Mouse (Mus musculus): ENCODE measurements at regions not wholly inside any gene's neighbourhood (a gene's known extent, or its start where the extent isn't known, plus 50 kb on each side); places are given as distances from the start of the nearest gene placed in this dataset.

DNA sequence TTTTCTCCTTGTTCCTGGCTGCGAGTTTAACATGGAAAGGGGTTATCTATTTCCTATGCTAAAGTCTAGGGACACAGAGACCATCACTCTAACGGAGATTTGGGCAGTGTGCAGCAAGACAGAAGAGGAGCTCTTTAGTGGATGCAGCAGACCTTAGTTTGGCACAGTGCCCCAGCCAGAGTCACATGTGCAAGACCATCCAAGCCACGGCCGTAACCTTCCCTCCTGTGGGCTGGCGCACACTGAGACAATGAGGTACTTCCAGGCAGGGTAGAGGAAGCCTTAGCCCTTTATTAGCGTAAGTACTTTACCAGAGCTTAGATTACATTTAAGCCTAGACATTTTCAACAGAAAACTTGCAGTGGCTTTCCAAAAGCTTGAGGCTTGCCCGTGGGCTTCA is 336.4 kb downstream of the Nuak1 start:
- DNase-seq (ENCODE audit: low read depth in 1 of 2, low spot score in 2 of 2): no peak
- H3K4me1 ChIP-seq (ENCODE audit: control insufficient read depth, insufficient read depth, insufficient read length): no peaks in the 10 kb centered on the region
- 79% methylated on average over 7 of the region's 7 CpGs for WGBS

DNA sequence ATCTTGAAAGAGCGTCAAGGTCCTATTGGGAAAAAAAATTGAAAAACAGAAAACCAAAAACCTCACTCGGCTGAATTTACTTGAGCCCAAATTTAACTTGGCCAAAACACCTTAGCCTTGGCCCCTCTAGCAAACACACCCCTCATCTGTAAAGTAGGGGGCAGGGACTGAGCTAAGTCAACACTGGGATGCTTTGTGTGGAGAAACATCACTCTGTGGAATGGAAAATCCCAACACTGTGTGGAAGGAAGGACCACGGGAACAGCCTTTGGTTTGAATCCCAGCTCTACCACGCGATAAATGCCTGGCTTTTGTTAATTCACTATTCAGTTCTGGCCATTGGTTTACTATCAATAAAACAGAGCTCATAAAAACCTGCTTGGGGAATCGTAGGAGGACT is 335.8 kb downstream of the Nuak1 start:
- Histone ChIP-seq H3K36me3 (ENCODE audit: control insufficient read depth, insufficient read depth, low read length) (no peaks in the 10 kb centered on the region), H3K4me3 (ENCODE audit: extremely low read depth, insufficient read depth, insufficient read length) (no peak overlapping the region), H3K27me3 (ENCODE audit: control insufficient read depth, insufficient read depth, low read length) (no peaks in the 10 kb centered on the region), H3K27ac (ENCODE audit: insufficient read depth, low read length) (no peak overlapping the region), H3K4me1 (ENCODE audit: control insufficient read depth, insufficient read depth, insufficient read length) (peaks cover 3% of the 10 kb centered on the region; the same call in 1 of the 2 replicates)
- no peak for DNase-seq (ENCODE audit: low read depth in 1 of 2, low spot score in 2 of 2)
- TF ChIP-seq POLR2A (IDR thresholded peaks at IDR 0.05; ENCODE audit: low read depth, low read length) (no peak), CTCF (IDR thresholded peaks at IDR 0.05; ENCODE audit: extremely low read depth, insufficient read depth, insufficient read length, insufficient replicate concordance) (no peak)
- WGBS: 88% methylated on average over 6 of the region's 6 CpGs

More for the DNA sequence above, 336.4 kb downstream of the Nuak1 start:
- Histone ChIP-seq H3K27me3 (ENCODE audit: control insufficient read depth, insufficient read depth, low read length) (no peaks in the 10 kb centered on the region), H3K36me3 (ENCODE audit: control insufficient read depth, insufficient read depth, low read length) (no peaks in the 10 kb centered on the region), H3K27ac (ENCODE audit: insufficient read depth, low read length) (no peak overlapping the region), H3K4me3 (ENCODE audit: extremely low read depth, insufficient read depth, insufficient read length) (no peak overlapping the region)
- no peak for TF ChIP-seq CTCF (IDR thresholded peaks at IDR 0.05; ENCODE audit: extremely low read depth, insufficient read depth, insufficient read length, insufficient replicate concordance)

DNA sequence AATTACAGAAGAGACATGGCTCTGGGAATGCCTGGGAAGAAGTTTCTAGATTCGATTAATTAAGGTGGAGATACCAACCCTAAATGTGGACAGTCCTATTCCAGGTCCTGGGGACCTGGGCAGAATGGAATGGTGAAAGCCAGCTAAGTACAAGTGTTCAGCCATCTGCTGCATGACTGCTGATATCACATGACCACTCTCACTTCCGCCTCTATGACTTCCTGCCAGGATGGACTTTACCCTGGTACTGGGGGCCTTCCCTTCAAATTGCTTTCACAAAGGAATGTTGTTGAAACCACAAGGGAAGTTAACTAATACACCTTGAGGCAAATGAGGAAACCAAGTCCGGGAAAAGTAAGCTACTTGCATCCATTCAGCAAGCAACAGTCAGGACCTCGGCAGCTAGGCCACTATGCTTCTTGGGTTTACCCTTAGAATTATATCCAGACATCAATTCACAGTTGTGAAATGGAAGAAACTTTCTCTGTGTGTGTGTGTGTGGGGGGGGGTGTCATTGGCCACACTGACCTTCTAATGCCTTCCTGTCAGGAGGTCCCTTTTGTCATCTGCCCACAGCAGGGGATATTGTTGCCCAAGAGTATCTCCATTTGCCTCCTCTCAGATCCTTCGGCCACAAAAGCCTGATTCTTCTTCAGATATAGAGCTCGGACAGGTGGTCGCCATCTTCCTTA is 330.6 kb downstream of the Nuak1 start:
- Histone ChIP-seq H3K27me3 (ENCODE audit: control insufficient read depth, insufficient read depth, low read length) (no peaks in the 10 kb centered on the region), H3K4me1 (ENCODE audit: control insufficient read depth, insufficient read depth, insufficient read length) (peaks cover 13% of the 10 kb centered on the region; the same call in 1 of the 2 replicates)
- TF ChIP-seq CTCF (IDR thresholded peaks at IDR 0.05; ENCODE audit: extremely low read depth, insufficient read depth, insufficient read length, insufficient replicate concordance) (no peak), POLR2A (IDR thresholded peaks at IDR 0.05; ENCODE audit: low read depth, low read length) (no peak)

DNA sequence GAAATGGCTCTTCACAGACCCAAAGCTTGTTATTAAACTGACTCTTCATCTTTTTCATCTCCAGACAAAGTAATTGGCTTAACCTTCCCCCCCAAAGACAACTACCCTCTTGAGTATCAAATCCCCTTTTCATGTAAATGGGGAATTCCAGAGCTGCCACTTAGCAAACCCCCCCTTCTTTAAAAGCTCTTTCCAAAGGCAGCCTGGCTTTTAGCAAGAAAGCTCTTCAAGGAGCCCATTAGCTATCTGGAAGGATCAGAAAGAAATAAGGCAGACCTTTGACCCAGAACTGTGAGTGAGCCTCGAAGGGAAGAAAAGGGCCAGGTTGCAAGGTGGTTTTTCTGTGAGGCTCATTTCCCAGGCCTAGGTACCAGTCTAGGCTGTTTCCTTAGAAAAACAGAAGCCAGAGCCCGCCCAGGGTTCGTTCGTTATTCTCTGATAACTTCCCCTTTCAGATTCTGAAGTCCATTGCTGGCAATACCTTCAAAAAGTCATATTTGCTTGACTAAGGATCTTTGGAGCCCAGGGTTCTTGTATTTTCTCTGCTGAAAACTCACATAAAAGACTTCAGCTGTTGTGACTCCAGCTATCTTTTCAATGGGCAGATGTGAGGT is 329.9 kb downstream of the Nuak1 start:
- 11% methylated on average over 4 of the region's 4 CpGs for WGBS
- Histone ChIP-seq H3K27me3 (ENCODE audit: control insufficient read depth, insufficient read depth, low read length) (no peaks in the 10 kb centered on the region), H3K27ac (ENCODE audit: insufficient read depth, low read length) (peak overlapping the region; percentile 23)

More for the DNA sequence above, 330.6 kb downstream of the Nuak1 start:
- Histone ChIP-seq H3K27ac (ENCODE audit: insufficient read depth, low read length) (peak overlapping the region; percentile 23), H3K4me3 (ENCODE audit: extremely low read depth, insufficient read depth, insufficient read length) (no peak overlapping the region), H3K36me3 (ENCODE audit: control insufficient read depth, insufficient read depth, low read length) (no peaks in the 10 kb centered on the region)
- DNase-seq (ENCODE audit: low read depth in 1 of 2, low spot score in 2 of 2): peak; percentile 22 to 41
- WGBS: 69% methylated on average over 7 of the region's 7 CpGs

DNA sequence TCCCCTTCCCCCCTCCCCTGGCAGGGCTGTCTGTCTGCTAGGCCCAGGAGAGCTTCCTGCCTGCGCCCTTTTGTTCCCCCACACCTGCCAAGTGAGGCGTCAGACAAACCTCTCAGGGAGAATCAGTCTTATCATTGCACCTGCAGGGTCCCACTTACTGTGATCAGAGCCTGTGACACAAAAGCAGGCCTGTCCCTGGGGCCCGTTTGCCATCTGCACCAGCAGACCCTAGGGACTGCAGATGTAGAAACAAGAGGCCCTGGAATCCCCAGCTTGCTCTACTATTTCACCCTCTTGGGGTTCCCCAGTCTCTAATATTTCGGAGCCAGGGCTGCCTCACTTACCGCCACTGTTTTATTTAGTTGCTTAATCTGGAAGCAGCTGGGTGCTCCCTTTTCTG is 328.9 kb downstream of the Nuak1 start:
- Histone ChIP-seq H3K36me3 (ENCODE audit: control insufficient read depth, insufficient read depth, low read length) (no peaks in the 10 kb centered on the region), H3K27ac (ENCODE audit: insufficient read depth, low read length) (peak overlapping the region; percentile 33), H3K27me3 (ENCODE audit: control insufficient read depth, insufficient read depth, low read length) (no peaks in the 10 kb centered on the region), H3K4me3 (ENCODE audit: extremely low read depth, insufficient read depth, insufficient read length) (no peak overlapping the region), H3K4me1 (ENCODE audit: control insufficient read depth, insufficient read depth, insufficient read length) (peaks cover 13% of the 10 kb centered on the region; the same call in 1 of the 2 replicates)
- 12% methylated on average over 5 of the region's 5 CpGs for WGBS
- TF ChIP-seq CTCF (IDR thresholded peaks at IDR 0.05; ENCODE audit: extremely low read depth, insufficient read depth, insufficient read length, insufficient replicate concordance) (no peak), POLR2A (IDR thresholded peaks at IDR 0.05; ENCODE audit: low read depth, low read length) (no peak)
- peak; percentile 41 to 47 for DNase-seq (ENCODE audit: low read depth in 1 of 2, low spot score in 2 of 2)

More for the DNA sequence above, 329.9 kb downstream of the Nuak1 start:
- TF ChIP-seq POLR2A (IDR thresholded peaks at IDR 0.05; ENCODE audit: low read depth, low read length) (no peak), CTCF (IDR thresholded peaks at IDR 0.05; ENCODE audit: extremely low read depth, insufficient read depth, insufficient read length, insufficient replicate concordance) (no peak)
- Histone ChIP-seq H3K4me1 (ENCODE audit: control insufficient read depth, insufficient read depth, insufficient read length) (peaks cover 13% of the 10 kb centered on the region; the same call in 1 of the 2 replicates), H3K36me3 (ENCODE audit: control insufficient read depth, insufficient read depth, low read length) (no peaks in the 10 kb centered on the region), H3K4me3 (ENCODE audit: extremely low read depth, insufficient read depth, insufficient read length) (no peak overlapping the region)
- DNase-seq (ENCODE audit: low read depth in 1 of 2, low spot score in 2 of 2): peak in 1 of 2 experiments; percentile 34

DNA sequence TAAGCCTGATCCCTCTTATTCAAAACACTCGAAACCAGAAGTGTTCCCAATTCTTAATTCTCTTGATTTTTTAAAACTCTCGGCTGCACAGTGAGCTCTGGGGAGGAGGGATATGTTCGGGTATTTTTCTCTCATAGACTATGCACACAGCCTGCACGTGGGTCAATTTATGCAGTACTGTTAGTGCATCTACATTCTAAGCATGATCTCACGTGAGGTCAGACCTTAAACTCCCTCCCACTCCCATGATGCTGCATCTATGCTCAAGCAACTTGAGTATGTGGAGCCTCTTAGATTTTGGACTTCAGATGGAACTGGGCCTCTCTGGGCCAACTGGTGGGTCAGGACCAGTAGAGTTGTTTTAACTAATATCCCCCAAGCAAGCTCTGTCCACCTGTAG is 328.5 kb downstream of the Nuak1 start:
- no peak for TF ChIP-seq POLR2A (IDR thresholded peaks at IDR 0.05; ENCODE audit: low read depth, low read length)
- TF ChIP-seq CTCF (IDR thresholded peaks at IDR 0.05; ENCODE audit: extremely low read depth, insufficient read depth, insufficient read length, insufficient replicate concordance): no peak
- WGBS: 33% methylated on average over 5 of the region's 5 CpGs
- no peak overlapping the region for H3K4me3 ChIP-seq (ENCODE audit: extremely low read depth, insufficient read depth, insufficient read length)
- no peak for DNase-seq (ENCODE audit: low read depth in 1 of 2, low spot score in 2 of 2)
- H3K36me3 ChIP-seq (ENCODE audit: control insufficient read depth, insufficient read depth, low read length): no peaks in the 10 kb centered on the region
- 0 out of 2 replicates have a peak overlapping the region, but pooled peaks have one; percentile 33 for H3K27ac ChIP-seq (ENCODE audit: insufficient read depth, low read length)
- H3K4me1 ChIP-seq (ENCODE audit: control insufficient read depth, insufficient read depth, insufficient read length): peaks cover 13% of the 10 kb centered on the region; the same call in 1 of the 2 replicates
- no peaks in the 10 kb centered on the region for H3K27me3 ChIP-seq (ENCODE audit: control insufficient read depth, insufficient read depth, low read length)

Measured in spleen, adult 2 months (tissue).